Mouse (Mus musculus) brain, embryonic 14.5 days (tissue): ENCODE measurements at regions not wholly inside any gene's neighbourhood (a gene's known extent, or its start where the extent isn't known, plus 50 kb on each side); places are given as distances from the start of the nearest gene placed in this dataset.

Experiments
- CTCF ChIP-seq: fragments of 200-500 bp; IDR thresholded peaks from 2 replicates; pipeline ENCODE4 v1.5.1; 2012; ENCODE audit warnings: inconsistent platforms, mild to moderate bottlenecking, moderate library complexity, borderline replicate concordance; ENCODE audit not compliant: insufficient read depth, insufficient read length; ENCODE audit errors: extremely low read depth
- POLR2A ChIP-seq: fragments of 200-500 bp; IDR thresholded peaks from 2 replicates; pipeline ENCODE4 v1.6.1; 2012; ENCODE audit warnings: mild to moderate bottlenecking, inconsistent platforms, borderline replicate concordance; ENCODE audit not compliant: poor library complexity, insufficient read depth, insufficient read length, severe bottlenecking; ENCODE audit errors: extremely low read depth

GRCm38 (mm10) chr9:41328959-41329358 lies 167.5 kb upstream of the Ubash3b start:
- TF ChIP-seq CTCF (no peak), POLR2A (no peak)
